Mouse (Mus musculus) kidney, adult 18-20 months (tissue): ENCODE measurements around the gene Zfyve28.

Experiments used
- DNase-seq: peaks from one replicate; pipeline ENCODE4 v3.0.0; 2021

Zfyve28 gene

GRCm38 (mm10) chr5:34202006-34202405, 86.2 kb downstream of the Zfyve28 start:
- DNase-seq: no peak

- DNase-seq: peak; percentile 45
Observed at GRCm38 (mm10) chr5:34201396-34201795, 86.9 kb downstream of the Zfyve28 start.

GRCm38 (mm10) chr5:34198615-34199014, 89.6 kb downstream of the Zfyve28 start:
- DNase-seq: no peak

GRCm38 (mm10) chr5:34197243-34197642, 91.0 kb downstream of the Zfyve28 start:
- no peak for DNase-seq

GRCm38 (mm10) chr5:34196423-34196822, 91.8 kb downstream of the Zfyve28 start:
- DNase-seq: no peak

- no peak for DNase-seq
Observed at GRCm38 (mm10) chr5:34195786-34196185, 92.5 kb downstream of the Zfyve28 start.

GRCm38 (mm10) chr5:34194975-34195662, 93.1 kb downstream of the Zfyve28 start:
- no peak for DNase-seq

GRCm38 (mm10) chr5:34194426-34194825, 93.8 kb downstream of the Zfyve28 start:
- no peak for DNase-seq

GRCm38 (mm10) chr5:34191843-34192242, 96.4 kb downstream of the Zfyve28 start:
- no peak for DNase-seq

- peak; percentile 71 for DNase-seq
Observed at GRCm38 (mm10) chr5:34191021-34191420, 97.2 kb downstream of the Zfyve28 start.

GRCm38 (mm10) chr5:34189521-34189920, 98.7 kb downstream of the Zfyve28 start:
- no peak for DNase-seq

- no peak for DNase-seq
Observed at GRCm38 (mm10) chr5:34188856-34189255, 99.4 kb downstream of the Zfyve28 start.

- DNase-seq: peak; percentile 99
Observed at GRCm38 (mm10) chr5:34187601-34188316, 100.5 kb downstream of the Zfyve28 start, which contains the start of gene Mxd4. TSS of gene Mxd4 (minus strand) at chr5:34187720.

GRCm38 (mm10) chr5:34186961-34187391, 101.3 kb downstream of the Zfyve28 start:
- DNase-seq: peak; percentile 78

GRCm38 (mm10) chr5:34186391-34186790, 101.9 kb downstream of the Zfyve28 start:
- no peak for DNase-seq

GRCm38 (mm10) chr5:34185791-34186190, 102.5 kb downstream of the Zfyve28 start:
- no peak for DNase-seq

GRCm38 (mm10) chr5:34185051-34185580, 103.1 kb downstream of the Zfyve28 start:
- DNase-seq: no peak

GRCm38 (mm10) chr5:34183976-34184375, 104.3 kb downstream of the Zfyve28 start:
- DNase-seq: no peak

GRCm38 (mm10) chr5:34183156-34183880, 104.9 kb downstream of the Zfyve28 start:
- peak; percentile 74 for DNase-seq

- peak; percentile 62 for DNase-seq
Observed at GRCm38 (mm10) chr5:34182486-34182885, 105.8 kb downstream of the Zfyve28 start.

- peak; percentile 2 for DNase-seq
Observed at GRCm38 (mm10) chr5:34177821-34178220, 110.4 kb downstream of the Zfyve28 start.

GRCm38 (mm10) chr5:34177091-34177490, 111.2 kb downstream of the Zfyve28 start:
- peak; percentile 2 for DNase-seq

- DNase-seq: peak; percentile 2
Observed at GRCm38 (mm10) chr5:34176691-34177090, 111.6 kb downstream of the Zfyve28 start.
